Mouse (Mus musculus): ENCODE data around the gene Tex21. TPM values are rescaled to one million over a fixed set of nuclear protein-coding genes. Genes with fewer than 3 reads are reported as not detected.
"Not testable (repeated sequence)": the region's sequence is repeated elsewhere in the genome, so short reads cannot be mapped to it uniquely, and the experiment has no call there.

Gene Tex21
- polyA plus RNA-seq, 1 experiment from 2014 or later: not detected

GRCm38 (mm10) chr12:76185167-76185816, 61.3 kb downstream of the Tex21 start:
- no peak for DNase-seq (ENCODE audit: low spot score)
- Histone ChIP-seq H3K27ac (no peak overlapping the region), H3K36me3 (no peaks in the 10 kb centered on the region), H3K4me3 (no peak overlapping the region), H3K27me3 (ENCODE audit: insufficient read depth, poor library complexity, severe bottlenecking) (no peaks in the 10 kb centered on the region), H3K4me1 (replicated peaks) (no peaks in the 10 kb centered on the region), H3K9me3 (no peaks in the 10 kb centered on the region)
- WGBS: 81% methylated on average over 10 of the region's 10 CpGs

GRCm38 (mm10) chr12:76184271-76184670, 62.3 kb downstream of the Tex21 start:
- H3K36me3 ChIP-seq: no peaks in the 10 kb centered on the region
- H3K27me3 ChIP-seq (ENCODE audit: insufficient read depth, poor library complexity, severe bottlenecking): no peaks in the 10 kb centered on the region
- H3K9me3 ChIP-seq: no peaks in the 10 kb centered on the region
- H3K27ac ChIP-seq: no peak overlapping the region
- H3K4me1 ChIP-seq (replicated peaks): no peaks in the 10 kb centered on the region
- H3K4me3 ChIP-seq: no peak overlapping the region
- WGBS: 69% methylated on average over 6 of the region's 6 CpGs
- no peak for DNase-seq (ENCODE audit: low spot score)

- Histone ChIP-seq H3K4me3 (no peak overlapping the region), H3K27me3 (ENCODE audit: insufficient read depth, poor library complexity, severe bottlenecking) (no peaks in the 10 kb centered on the region), H3K9me3 (no peaks in the 10 kb centered on the region), H3K4me1 (replicated peaks) (no peaks in the 10 kb centered on the region), H3K36me3 (no peaks in the 10 kb centered on the region), H3K27ac (no peak overlapping the region)
- whole genome bisulfite sequencing: 91% methylated on average over 6 of the region's 6 CpGs
- no peak for DNase-seq (ENCODE audit: low spot score)
Observed at GRCm38 (mm10) chr12:76182831-76183230, 63.7 kb downstream of the Tex21 start.

- WGBS: 73% methylated on average over 8 of the region's 8 CpGs
- Histone ChIP-seq H3K27me3 (ENCODE audit: insufficient read depth, poor library complexity, severe bottlenecking) (peaks cover 11% of the 10 kb centered on the region), H3K27ac (no peak overlapping the region), H3K4me3 (no peak overlapping the region), H3K4me1 (replicated peaks) (peaks cover 9% of the 10 kb centered on the region), H3K36me3 (no peaks in the 10 kb centered on the region), H3K9me3 (no peaks in the 10 kb centered on the region)
- no peak for DNase-seq (ENCODE audit: low spot score)
Observed at GRCm38 (mm10) chr12:76181471-76181870, 65.1 kb downstream of the Tex21 start.

GRCm38 (mm10) chr12:76180442-76180841, 66.1 kb downstream of the Tex21 start:
- peaks cover 9% of the 10 kb centered on the region for H3K4me1 ChIP-seq (replicated peaks)
- H3K27ac ChIP-seq: no peak overlapping the region
- no peaks in the 10 kb centered on the region for H3K9me3 ChIP-seq
- no peaks in the 10 kb centered on the region for H3K36me3 ChIP-seq
- WGBS: 79% methylated on average over 6 of the region's 6 CpGs
- no peak overlapping the region for H3K4me3 ChIP-seq
- DNase-seq (ENCODE audit: low spot score): no peak
- peaks cover 18% of the 10 kb centered on the region for H3K27me3 ChIP-seq (ENCODE audit: insufficient read depth, poor library complexity, severe bottlenecking)

GRCm38 (mm10) chr12:76179527-76179926, 67.0 kb downstream of the Tex21 start:
- Histone ChIP-seq H3K36me3 (no peaks in the 10 kb centered on the region), H3K27ac (no peak overlapping the region), H3K27me3 (ENCODE audit: insufficient read depth, poor library complexity, severe bottlenecking) (peaks cover 20% of the 10 kb centered on the region), H3K9me3 (no peaks in the 10 kb centered on the region), H3K4me1 (replicated peaks) (peaks cover 9% of the 10 kb centered on the region), H3K4me3 (no peak overlapping the region)
- 66% methylated on average over 4 of the region's 4 CpGs for WGBS
- DNase-seq (ENCODE audit: low spot score): no peak

- H3K9me3 ChIP-seq: no peaks in the 10 kb centered on the region
- no peak overlapping the region for H3K27ac ChIP-seq
- peaks cover 9% of the 10 kb centered on the region for H3K4me1 ChIP-seq (replicated peaks)
- H3K27me3 ChIP-seq (ENCODE audit: insufficient read depth, poor library complexity, severe bottlenecking): peaks cover 22% of the 10 kb centered on the region
- H3K36me3 ChIP-seq: no peaks in the 10 kb centered on the region
- DNase-seq (ENCODE audit: low spot score): no peak
- H3K4me3 ChIP-seq: no peak overlapping the region
- 87% methylated on average over 5 of the region's 5 CpGs for WGBS
Observed at GRCm38 (mm10) chr12:76179051-76179450, 67.5 kb downstream of the Tex21 start.

- peak; percentile 75 for DNase-seq (ENCODE audit: low spot score)
- Histone ChIP-seq H3K4me3 (peak overlapping the region; percentile 60), H3K9me3 (no peaks in the 10 kb centered on the region), H3K36me3 (no peaks in the 10 kb centered on the region), H3K27ac (no peak overlapping the region), H3K4me1 (replicated peaks) (peaks cover 9% of the 10 kb centered on the region), H3K27me3 (ENCODE audit: insufficient read depth, poor library complexity, severe bottlenecking) (peaks cover 22% of the 10 kb centered on the region)
- 40% methylated on average over 16 of the region's 16 CpGs for WGBS
Observed at GRCm38 (mm10) chr12:76177864-76178518, 68.6 kb downstream of the Tex21 start.

GRCm38 (mm10) chr12:76177000-76177863, 69.3 kb downstream of the Tex21 start, which contains the start of gene Esr2:
Gene Esr2 (minus strand): TSS chr12:76177259.
- peak within 1 kb of the TSS; percentile 40; the same call in 1 of the 2 replicates for H3K27ac ChIP-seq
- H3K4me1 ChIP-seq (replicated peaks): peaks cover 9% of the 10 kb centered on the region
- H3K27me3 ChIP-seq (ENCODE audit: insufficient read depth, poor library complexity, severe bottlenecking): peaks cover 22% of the 10 kb centered on the region
- H3K36me3 ChIP-seq: no peaks in the 10 kb centered on the region
- H3K4me3 ChIP-seq: peak within 1 kb of the TSS; percentile 60
- WGBS: under 1% methylated on average over 39 of the region's 39 CpGs
- DNase-seq (ENCODE audit: low spot score): peak; percentile 60
- no peaks in the 10 kb centered on the region for H3K9me3 ChIP-seq

GRCm38 (mm10) chr12:76165641-76166040, 80.9 kb downstream of the Tex21 start:
- WGBS: 61% methylated on average over 5 of the region's 5 CpGs
- Histone ChIP-seq H3K4me1 (replicated peaks) (peaks cover 5% of the 10 kb centered on the region; the same call in 1 of the 2 replicates), H3K9me3 (no peaks in the 10 kb centered on the region), H3K4me3 (no peak overlapping the region), H3K36me3 (no peaks in the 10 kb centered on the region), H3K27ac (no peak overlapping the region), H3K27me3 (ENCODE audit: insufficient read depth, poor library complexity, severe bottlenecking) (no peaks in the 10 kb centered on the region)
- no peak for DNase-seq (ENCODE audit: low spot score)

GRCm38 (mm10) chr12:76152389-76152788, 94.2 kb downstream of the Tex21 start:
- not testable (repeated sequence) for H3K9me3 ChIP-seq; H3K36me3 ChIP-seq; H3K4me1 ChIP-seq (replicated peaks)
- Histone ChIP-seq H3K27me3 (ENCODE audit: insufficient read depth, poor library complexity, severe bottlenecking) (peaks cover 24% of the 10 kb centered on the region), H3K4me3 (peak overlapping the region; percentile 49), H3K27ac (peak overlapping the region; percentile 77)
- 10% methylated on average over 30 of the region's 30 CpGs for WGBS
- DNase-seq (ENCODE audit: low spot score): peak; percentile 23

Data from hindbrain, embryonic 10.5 days (tissue).